Mouse (Mus musculus): ENCODE data around the gene Myo16.

DNA sequence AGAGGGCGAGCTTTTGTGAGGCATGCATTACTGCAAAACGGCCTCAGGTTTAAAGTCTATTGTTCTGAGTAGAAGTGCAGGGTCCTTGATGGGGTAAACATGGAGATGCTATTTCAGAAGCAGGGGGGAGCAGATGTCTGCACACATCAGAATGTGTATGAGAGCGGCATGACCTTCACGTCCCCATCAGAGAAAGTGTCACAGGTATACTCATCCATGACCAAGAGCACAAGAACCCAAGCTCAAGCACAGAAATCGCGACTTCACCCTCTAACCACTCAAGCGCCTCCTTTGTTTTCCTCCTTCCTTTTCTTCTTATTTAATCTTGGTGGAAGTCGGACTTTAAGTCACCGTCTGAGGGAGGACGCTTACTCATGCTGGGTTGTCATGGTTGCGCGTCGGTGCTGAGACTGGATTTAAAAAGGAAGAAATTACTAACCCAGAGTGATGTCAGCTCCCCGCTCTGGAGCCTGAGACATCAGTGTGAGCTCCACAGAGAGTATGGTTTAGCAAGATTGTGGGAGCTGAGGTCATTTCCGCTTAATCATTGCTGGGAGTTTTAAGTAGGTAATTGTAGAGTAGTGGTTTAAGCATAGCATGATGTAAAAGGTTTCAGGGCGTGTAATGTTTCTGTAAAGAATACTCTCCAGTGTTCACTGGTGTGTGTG, 381.0 kb downstream of the Myo16 start:
- no peak for TF ChIP-seq CTCF (IDR thresholded peaks at IDR 0.05; ENCODE audit: low read depth)
- TF ChIP-seq EP300 (IDR thresholded peaks at IDR 0.05; ENCODE audit: low read depth), result no peak
